Mouse (Mus musculus) ES-E14 (cell line): ENCODE measurements around the gene Uri1. TPM values are rescaled to one million over a fixed set of nuclear protein-coding genes. Genes with fewer than 3 reads are reported as not detected.

Source experiments
- DNase-seq: peaks from one replicate; pipeline ENCODE4 v3.0.0-alpha.2; 2013; ENCODE audit warnings: low read depth, low spot score
- H3K27ac ChIP-seq: 2 replicates; pipeline ENCODE4 v1.5.1; 2012; ENCODE audit warnings: low read depth, mild to moderate bottlenecking, low read length, moderate library complexity, mixed read lengths; ENCODE audit not compliant: poor library complexity, insufficient read depth, severe bottlenecking
- H3K36me3 ChIP-seq: 2 replicates; pipeline ENCODE4 v1.6.1; 2012; ENCODE audit warnings: mild to moderate bottlenecking, low read length, moderate library complexity, mixed read lengths; ENCODE audit not compliant: control insufficient read depth, poor library complexity, insufficient read depth, severe bottlenecking
- H3K4me1 ChIP-seq, 2 experiments: fragments of 150-350 bp in 1 of 2; sonication (generic) in 1 of 2; 2 replicates each; pipeline ENCODE4 v1.6.1; 2012; ENCODE audit warnings: low read length in 2 of 2, mild to moderate bottlenecking in 1 of 2, mixed read lengths in 1 of 2; ENCODE audit not compliant: control insufficient read depth in 2 of 2, insufficient read depth in 2 of 2, poor library complexity in 1 of 2
- H3K4me3 ChIP-seq, 2 experiments: fragments of 150-350 bp in 1 of 2; sonication (generic) in 1 of 2; 2 replicates each; pipeline ENCODE4 v1.5.1; 2012; ENCODE audit warnings: low read length in 2 of 2, low read depth in 1 of 2, mild to moderate bottlenecking in 1 of 2, mixed read lengths in 1 of 2; ENCODE audit not compliant: insufficient read depth in 1 of 2, poor library complexity in 1 of 2, severe bottlenecking in 1 of 2
- H3K9ac ChIP-seq: 2 replicates; pipeline ENCODE4 v1.6.1; 2012; ENCODE audit warnings: low read depth, mild to moderate bottlenecking, low read length, mixed read lengths; ENCODE audit not compliant: poor library complexity, insufficient read depth, severe bottlenecking
- H3K9me3 ChIP-seq: fragments of 150-350 bp; sonication (generic); 2 replicates; pipeline ENCODE4 v1.6.1; 2012; ENCODE audit warnings: low read depth, mild to moderate bottlenecking, low read length; ENCODE audit not compliant: control insufficient read depth, insufficient read depth
- CHD2 ChIP-seq: IDR thresholded peaks from 2 replicates; pipeline ENCODE4 v1.6.1; 2014; ENCODE audit warnings: mild to moderate bottlenecking, low read depth, low read length, inconsistent platforms
- HCFC1 ChIP-seq: IDR thresholded peaks from 2 replicates; pipeline ENCODE4 v1.6.1; 2012; ENCODE audit warnings: low read length, inconsistent platforms, borderline replicate concordance; ENCODE audit not compliant: insufficient read depth
- MAFK ChIP-seq: IDR thresholded peaks from 2 replicates; pipeline ENCODE4 v1.6.1; 2014; ENCODE audit warnings: mild to moderate bottlenecking, low read depth, low read length, inconsistent platforms; ENCODE audit not compliant: insufficient read depth
- ZC3H11A ChIP-seq: IDR thresholded peaks from 2 replicates; pipeline ENCODE4 v1.6.1; 2012; ENCODE audit warnings: low read depth, mild to moderate bottlenecking, inconsistent platforms, low read length, borderline replicate concordance
- ZNF384 ChIP-seq: IDR thresholded peaks from 2 replicates; pipeline ENCODE4 v1.6.1; 2012; ENCODE audit warnings: low read depth, low read length, inconsistent platforms
- in situ Hi-C, 2 experiments: fragments of 600-800 bp; cut with MboI; formaldehyde crosslinking; loops; one replicate each; pipeline ENCODE4 v1.15.1; 2025; ENCODE audit warnings: low sequenced_read_pairs in 2 of 2, inconsistent platforms in 1 of 2; ENCODE audit not compliant: unreplicated experiment in 2 of 2
- total RNA-seq: library from RNA; depleted of rRNA; stranded (reverse); fragments of 300-350 nt; gene quantifications from 2 replicates; pipeline ENCODE4 v1.2.3, GENCODE M21; 2012

Uri1 gene
- total RNA-seq, 1 experiment, result 68.4 TPM

DNA sequence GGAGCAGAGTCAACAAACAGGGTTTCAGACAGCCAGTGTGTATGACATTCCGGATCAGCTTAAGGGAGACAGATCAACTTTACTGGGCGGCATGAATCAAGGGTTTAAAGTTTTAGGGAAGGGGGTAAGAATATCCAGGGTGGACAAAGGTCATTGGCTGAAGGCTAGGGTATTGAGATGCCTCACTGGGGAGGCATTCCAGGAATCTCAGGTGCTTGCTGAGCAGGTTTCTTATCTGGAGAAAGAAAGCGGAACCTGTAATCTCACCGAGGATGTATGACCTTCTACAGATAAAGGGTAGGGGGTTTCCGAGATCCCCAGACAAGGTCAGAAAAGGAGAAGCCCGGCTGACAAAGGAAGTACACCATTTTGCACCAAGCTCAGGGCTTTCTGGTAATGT is 7.3 kb upstream of the Uri1 start:
- H3K9ac ChIP-seq, result peak overlapping the region; percentile 60; the same call in 1 of the 2 replicates
- TF ChIP-seq CHD2, result 0 out of 2 replicates have a peak, but pooled peaks have one; percentile 42
- no peak for TF ChIP-seq ZNF384
- no peak for DNase-seq
- H3K9me3 ChIP-seq, result no peaks in the 10 kb centered on the region
- H3K4me3 ChIP-seq, result no peak overlapping the region
- H3K36me3 ChIP-seq, result no peaks in the 10 kb centered on the region
- peaks cover 16 to 22% of the 10 kb centered on the region in 2 experiments for H3K4me1 ChIP-seq
- in situ Hi-C loops, result no loop called here
- peak overlapping the region; percentile 93 for H3K27ac ChIP-seq

DNA sequence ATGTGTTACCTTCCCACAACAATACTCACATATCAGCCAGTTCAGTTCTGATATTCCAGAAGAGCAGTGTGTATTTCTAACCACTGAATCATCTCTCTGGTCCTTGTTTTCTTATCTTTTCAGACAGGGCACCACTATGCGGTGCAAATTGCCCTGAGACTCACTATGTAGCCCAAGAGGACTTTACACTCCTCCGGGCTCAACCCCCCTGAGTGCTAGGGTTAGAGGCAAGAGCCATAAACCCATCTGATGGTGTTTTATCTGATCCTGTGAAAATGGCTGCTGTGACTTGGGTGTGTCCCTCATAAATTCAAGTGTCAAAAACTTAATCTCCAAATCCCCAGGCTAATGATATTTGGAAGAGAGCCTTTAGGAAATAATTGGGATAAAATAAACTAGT is 6.6 kb upstream of the Uri1 start:
- no peaks in the 10 kb centered on the region for H3K36me3 ChIP-seq
- H3K9me3 ChIP-seq, result no peaks in the 10 kb centered on the region
- peak overlapping the region; percentile 93 for H3K27ac ChIP-seq
- no peak overlapping the region for H3K4me3 ChIP-seq
- in situ Hi-C loops, result no loop called here
- DNase-seq, result no peak
- no peak for TF ChIP-seq MAFK
- TF ChIP-seq ZC3H11A, result no peak
- TF ChIP-seq ZNF384, result no peak
- no peak for TF ChIP-seq CHD2
- no peak for TF ChIP-seq HCFC1
- H3K4me1 ChIP-seq, result peaks cover 17 to 22% of the 10 kb centered on the region in 2 experiments
- peak overlapping the region; percentile 68; the same call in 1 of the 2 replicates for H3K9ac ChIP-seq

DNA sequence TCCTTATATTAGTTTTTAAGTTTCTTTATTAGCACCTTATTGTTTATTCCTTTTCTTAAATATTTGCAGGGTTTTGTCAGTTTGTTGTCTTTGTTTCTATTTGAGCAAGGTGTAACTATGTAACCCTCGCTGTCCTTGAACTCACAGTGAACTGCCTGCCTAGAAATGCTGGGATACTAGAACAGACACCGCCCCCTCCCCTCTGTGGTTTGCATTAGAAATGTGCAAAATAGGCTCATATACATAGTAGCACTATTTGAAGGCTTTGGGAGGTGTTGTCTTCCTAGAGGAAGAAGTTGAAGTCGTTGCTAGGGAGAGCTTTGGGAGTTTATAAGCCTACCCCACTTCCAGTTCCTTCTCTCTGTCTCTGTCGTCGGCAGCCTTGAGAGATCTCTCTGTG is 5.7 kb upstream of the Uri1 start:
- in situ Hi-C loops, result no loop called here
- peak; percentile 75 for DNase-seq
- no peaks in the 10 kb centered on the region for H3K9me3 ChIP-seq
- peak overlapping the region; percentile 96 for H3K27ac ChIP-seq
- peaks cover 18 to 22% of the 10 kb centered on the region in 2 experiments for H3K4me1 ChIP-seq
- H3K4me3 ChIP-seq, result no peak overlapping the region
- TF ChIP-seq ZC3H11A, result no peak
- TF ChIP-seq CHD2, result no peak
- no peak for TF ChIP-seq HCFC1
- TF ChIP-seq ZNF384, result no peak
- no peak for TF ChIP-seq MAFK
- peak overlapping the region; percentile 50; the same call in 1 of the 2 replicates for H3K9ac ChIP-seq
- no peaks in the 10 kb centered on the region for H3K36me3 ChIP-seq

DNA sequence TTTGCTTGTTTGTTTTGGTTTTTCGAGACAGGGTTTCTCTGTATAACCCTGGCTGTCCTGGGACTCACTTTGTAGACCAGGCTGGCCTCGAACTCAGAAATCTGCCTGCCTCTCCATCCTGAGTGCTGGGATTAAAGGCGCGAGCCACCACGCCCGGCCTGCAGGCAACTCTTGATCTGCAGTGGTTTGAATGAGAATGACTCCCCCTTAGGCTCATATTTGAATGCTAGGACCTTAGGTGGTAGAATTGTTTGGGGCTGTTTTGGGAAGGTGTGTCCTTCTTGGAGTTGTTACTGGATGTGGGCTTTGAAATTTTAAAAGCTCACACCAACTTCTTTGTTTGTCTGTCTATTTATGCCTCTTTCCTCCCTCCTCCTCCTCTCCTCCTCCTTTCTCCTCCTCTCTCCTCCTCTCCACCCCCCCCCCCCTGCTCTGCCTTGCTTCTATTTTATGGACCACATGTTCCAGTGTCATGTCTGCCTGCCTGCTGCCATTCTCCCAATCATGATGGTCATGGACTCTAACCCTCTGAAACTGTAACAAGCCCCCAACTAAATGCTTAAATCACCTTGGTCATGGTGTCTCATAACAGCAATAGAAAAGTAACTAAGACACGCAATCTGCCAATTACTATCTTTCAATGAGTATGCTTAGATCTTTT is 4.7 kb upstream of the Uri1 start:
- peak overlapping the region; percentile 94 for H3K27ac ChIP-seq
- no peak overlapping the region; the same call in 1 of the 2 replicates for H3K9ac ChIP-seq
- H3K4me3 ChIP-seq, result no peak overlapping the region; a peak in 1 of 4 replicates
- H3K4me1 ChIP-seq, result peaks cover 18 to 22% of the 10 kb centered on the region in 2 experiments
- peak; percentile 83 for DNase-seq
- TF ChIP-seq CHD2 (peak; percentile 20; the same call in 1 of the 2 replicates), ZNF384 (no peak)
- in situ Hi-C loops, result no loop called here
- H3K36me3 ChIP-seq, result no peaks in the 10 kb centered on the region
- H3K9me3 ChIP-seq, result no peaks in the 10 kb centered on the region

DNA sequence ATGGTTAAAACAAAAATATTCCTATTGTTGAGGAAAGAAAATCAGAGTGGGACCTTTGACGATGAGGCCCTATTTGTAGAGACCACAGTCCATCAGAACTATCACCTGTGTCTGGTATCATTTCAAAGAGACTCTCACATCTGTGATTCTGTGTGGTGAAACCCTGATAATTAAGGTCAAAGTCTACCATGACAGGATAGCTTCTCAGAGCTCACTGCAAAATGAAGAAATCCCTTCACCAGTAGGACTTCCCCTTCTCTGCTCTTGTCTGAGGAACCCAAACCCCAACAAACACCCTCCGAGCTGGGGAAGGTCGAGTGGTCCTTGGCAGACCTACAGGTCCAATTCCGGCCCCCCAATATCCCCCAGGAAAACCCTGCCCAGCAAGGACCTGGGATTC is 1.5 kb upstream of the Uri1 start:
- peaks cover 17 to 19% of the 10 kb centered on the region in 2 experiments for H3K4me1 ChIP-seq
- TF ChIP-seq HCFC1, result no peak
- TF ChIP-seq MAFK, result no peak
- TF ChIP-seq ZC3H11A, result no peak
- no peak for TF ChIP-seq ZNF384
- no peak for TF ChIP-seq CHD2
- no peak overlapping the region for H3K4me3 ChIP-seq
- no peak overlapping the region for H3K9ac ChIP-seq
- no peak for DNase-seq
- H3K27ac ChIP-seq, result no peak overlapping the region; the same call in 1 of the 2 replicates
- in situ Hi-C loops, result no loop called here
- H3K36me3 ChIP-seq, result no peaks in the 10 kb centered on the region
- no peaks in the 10 kb centered on the region for H3K9me3 ChIP-seq
